Comparison of ENCODE assay signal across 27 mouse cellular contexts in the genomic region with DNA sequence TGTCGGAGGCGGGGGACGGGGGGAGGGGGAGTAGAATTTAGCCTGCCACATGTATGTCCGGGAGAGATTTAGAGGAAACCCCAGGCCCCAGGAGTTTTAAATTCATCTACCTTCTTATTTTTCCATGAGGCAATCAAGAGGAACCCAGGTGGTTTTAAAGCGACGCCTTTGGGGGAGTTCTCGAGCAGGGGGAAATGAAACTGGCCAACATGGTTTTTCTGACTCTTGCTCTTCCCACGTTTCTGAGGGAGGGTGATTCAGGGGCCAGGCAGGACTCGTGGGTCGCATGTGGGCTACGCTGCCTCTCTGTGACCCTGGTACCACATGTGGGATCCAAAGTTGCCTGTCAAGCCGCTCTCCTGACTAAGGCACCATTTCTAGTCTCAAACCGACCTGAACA. TPM values are rescaled to one million over a fixed set of nuclear protein-coding genes. Genes with fewer than 3 reads are reported as not detected.
A peak's percentile ranks its signal among the peaks of the same experiment; 100 is the strongest.
DNase-seq lines count a peak whose midpoint lies in the region; ATAC-seq lines count a peak whose summit lies in the region.
"Had no signal": no experiment of that assay in that cellular context is flagged by ENCODE, and none has a peak within 500 bp of the region (broad histone marks: within the 10 kb centered on the region; RNA-seq: fewer than 3 reads in every experiment).

No protein-coding gene starts in this region.

- ATAC-seq in inflammation-experienced regulatory T-cells, adult 6 months, result peak; percentile 38
- ATAC-seq in heart, embryonic 12.5 days (ENCODE audit: insufficient number of reproducible peaks, low FRiP score), result no peak
- ATAC-seq: forebrain, embryonic 16.5 days; intestine, postnatal 0 days; midbrain, embryonic 13.5 days had no signal

- no peak overlapping the region for H3K4me3 ChIP-seq in heart, embryonic 12.5 days
- H3K4me3 ChIP-seq: erythroblast, embryonic 14.5 days; gastrocnemius, adult 2 months; heart, embryonic 10.5 days; hindbrain, embryonic 13.5 days; limb, embryonic 13.5 days; midbrain, embryonic 13.5 days had no signal

- no peak overlapping the region for H3K4me2 ChIP-seq in heart, embryonic 12.5 days
- H3K4me2 ChIP-seq: hindbrain, embryonic 13.5 days; limb, embryonic 13.5 days; liver, embryonic 11.5 days; midbrain, embryonic 13.5 days had no signal

- H3K9ac ChIP-seq in heart, embryonic 12.5 days, result no peak overlapping the region
- H3K9ac ChIP-seq: hindbrain, embryonic 13.5 days; limb, embryonic 13.5 days; midbrain, embryonic 13.5 days had no signal

- peaks cover 6% of the 10 kb centered on the region; the same call in 1 of the 2 replicates for H3K4me1 ChIP-seq in heart, embryonic 12.5 days (replicated peaks)
- H3K4me1 ChIP-seq: heart, embryonic 10.5 days; hindbrain, embryonic 13.5 days had no signal

- H3K27ac ChIP-seq in heart, embryonic 12.5 days (ENCODE audit: poor library complexity, severe bottlenecking), result no peak overlapping the region
- H3K27ac ChIP-seq: gastrocnemius, adult 2 months; hindbrain, embryonic 13.5 days; limb, embryonic 13.5 days; midbrain, embryonic 13.5 days had no signal

- H3K27me3 ChIP-seq in splenic B cell, adult 2 months (ENCODE audit: control insufficient read depth, insufficient read depth, low read length, poor library complexity, severe bottlenecking), result no peaks in the 10 kb centered on the region; the same call in 1 of the 2 replicates
- no peaks in the 10 kb centered on the region for H3K27me3 ChIP-seq in heart, embryonic 12.5 days (replicated peaks)
- H3K27me3 ChIP-seq: hindbrain, embryonic 13.5 days; limb, embryonic 13.5 days; midbrain, embryonic 13.5 days had no signal

- 87% methylated on average over 13 of the region's 13 CpGs for WGBS in heart, embryonic 12.5 days

- no peaks in the 10 kb centered on the region for H3K9me3 ChIP-seq in heart, embryonic 12.5 days (replicated peaks)
- H3K9me3 ChIP-seq: G1E; heart, embryonic 10.5 days; hindbrain, embryonic 13.5 days; limb, embryonic 13.5 days; midbrain, embryonic 13.5 days had no signal

- DNase-seq in heart, adult 11 months, result peak; percentile 78
- DNase-seq in heart, adult 18-20 months, result no peak
- DNase-seq in spleen, postnatal 36 days (ENCODE audit: low spot score in 2 of 2), result peak; percentile 25 to 27
- no peak for DNase-seq in spleen, adult 18-20 months
- peak; percentile 83 for DNase-seq in splenic B cell, adult 2 months (ENCODE audit: low read depth, low spot score)
- no peak for DNase-seq in layer of hippocampus, postnatal 10 days (ENCODE audit: low spot score in 2 of 2)
- DNase-seq: adrenal gland, postnatal 10 days; cerebellum, adult 11 months; cerebellum, adult 9-11 months; gastrocnemius, adult 2 months; gastrocnemius, postnatal 36 days; heart, postnatal 36 days; kidney, postnatal 25 days; lung, adult 18-20 months; lung, postnatal 10 days; right cerebral cortex, adult 18-20 months had no signal

- H3K36me3 ChIP-seq in splenic B cell, adult 2 months (ENCODE audit: control insufficient read depth, insufficient read depth, low read length, poor library complexity, severe bottlenecking), result no peaks in the 10 kb centered on the region
- H3K36me3 ChIP-seq in heart, embryonic 12.5 days, result no peaks in the 10 kb centered on the region
- H3K36me3 ChIP-seq: G1E; heart, embryonic 10.5 days; hindbrain, embryonic 13.5 days; limb, embryonic 13.5 days; midbrain, embryonic 13.5 days had no signal

RNA-seq across cellular contexts. Expression of a gene that starts 45.8 kb away (rescaled TPM):
- total RNA-seq in heart, adult 18-20 months (2021), result 10 to 100 TPM; 28.3 to 31.8 TPM
- polyA plus RNA-seq in inflammation-experienced regulatory T-cells, adult 6 months (2017; shearing (Covaris generic)), result 1 to 10 TPM; 1.6 to 3.7 (median 3.5) TPM
- 10 to 100 TPM; 18.2 to 19.2 TPM for total RNA-seq in layer of hippocampus, postnatal 10 days (2021)
- 9.6 and 11.6 TPM in 2 replicates for polyA plus RNA-seq in heart, embryonic 12.5 days (2016; fragmentation: Nextera tagmentation; extraction: Ambion mirVana)

Comparison
In these comparisons a context has a peak if more than half of its experiments do, and no peak if none do; other contexts are left out.
1. DNase-seq: peak in heart, adult 11 months (single experiment), spleen, postnatal 36 days (2 of 2) and splenic B cell, adult 2 months (single experiment); none in heart, adult 18-20 months (0 of 2), spleen, adult 18-20 months (0 of 2) and layer of hippocampus, postnatal 10 days (0 of 2).